Mouse (Mus musculus) c-Kit-positive CD71-positive TER-119-positive erythroid progenitor cells, embryonic 14.5 days (primary cell): ENCODE results near the gene Gnb2.

Experiments used
- DNase-seq: peaks from one replicate; pipeline ENCODE4 v3.0.0-alpha.2; 2013; ENCODE audit warnings: low spot score

Gene Gnb2

GRCm38 (mm10) chr5:137519691-137520550, 13.4 kb downstream of the Gnb2 start:
- no peak for DNase-seq

GRCm38 (mm10) chr5:137518436-137518835, 14.9 kb downstream of the Gnb2 start, which contains the start of gene Gigyf1:
TSS of gene Gigyf1 (plus strand) at chr5:137518548.
- DNase-seq, result no peak

GRCm38 (mm10) chr5:137514811-137515210, 18.5 kb downstream of the Gnb2 start:
- no peak for DNase-seq

DNA sequence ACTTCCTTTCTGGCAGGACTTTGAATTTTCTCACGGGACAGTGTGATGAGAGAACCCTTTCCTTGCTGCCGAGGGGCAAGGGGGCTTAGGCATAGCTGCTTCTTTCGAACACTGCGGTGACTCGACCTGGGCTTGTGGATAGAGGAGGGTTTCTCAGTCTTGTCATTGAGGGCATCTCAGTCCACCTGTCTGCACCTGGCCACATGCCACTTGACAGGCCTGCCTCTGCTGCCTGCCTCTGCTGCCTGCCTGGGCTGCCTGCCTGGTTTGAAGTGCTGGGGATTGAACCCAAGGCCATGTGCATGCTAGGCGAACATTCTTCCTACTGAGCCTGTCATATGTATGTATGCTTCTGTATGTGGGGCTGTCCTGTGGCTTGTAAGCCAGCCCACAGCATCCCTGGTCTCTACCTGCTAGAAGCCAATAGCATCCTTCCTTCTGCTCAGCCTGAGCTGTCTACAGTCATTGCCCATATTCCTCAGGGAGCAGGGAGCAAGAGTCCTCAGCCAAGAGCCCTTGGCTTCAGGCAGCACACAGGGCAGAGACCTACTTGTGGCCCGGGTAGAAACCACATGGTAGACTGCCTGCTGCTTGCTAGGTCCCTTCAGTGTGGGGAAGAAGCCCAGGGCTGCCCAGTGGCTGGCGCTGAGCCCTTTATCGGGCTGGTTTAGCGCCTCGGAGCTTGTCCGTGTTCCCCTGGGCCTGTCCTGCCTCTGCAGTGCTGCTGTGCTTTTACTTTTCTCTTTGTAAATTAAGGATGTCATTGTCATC, 19.2 kb downstream of the Gnb2 start:
- DNase-seq, result no peak

- DNase-seq, result no peak
These were observed 20.2 kb downstream of the Gnb2 start for GRCm38 (mm10) chr5:137512847-137513794.

DNA sequence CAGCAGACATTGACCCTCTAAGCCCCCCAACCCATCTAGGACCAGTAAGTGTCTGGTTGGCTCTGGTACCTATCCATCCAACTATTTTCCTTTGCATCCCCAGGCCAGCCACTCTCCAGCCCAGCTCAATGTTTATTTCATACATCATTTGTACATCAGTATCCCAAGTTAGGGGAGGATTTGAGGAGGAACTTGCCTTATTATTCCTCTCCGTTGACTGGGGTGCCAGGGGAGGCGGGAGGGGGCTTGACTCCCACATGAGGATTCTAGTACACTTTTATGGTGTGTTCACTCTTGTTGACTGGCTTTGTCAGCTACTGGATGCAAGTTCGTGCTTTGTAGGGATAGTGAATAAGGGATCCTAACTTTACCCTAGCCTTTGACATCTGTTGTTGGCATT, 21.6 kb downstream of the Gnb2 start:
- no peak for DNase-seq

DNA sequence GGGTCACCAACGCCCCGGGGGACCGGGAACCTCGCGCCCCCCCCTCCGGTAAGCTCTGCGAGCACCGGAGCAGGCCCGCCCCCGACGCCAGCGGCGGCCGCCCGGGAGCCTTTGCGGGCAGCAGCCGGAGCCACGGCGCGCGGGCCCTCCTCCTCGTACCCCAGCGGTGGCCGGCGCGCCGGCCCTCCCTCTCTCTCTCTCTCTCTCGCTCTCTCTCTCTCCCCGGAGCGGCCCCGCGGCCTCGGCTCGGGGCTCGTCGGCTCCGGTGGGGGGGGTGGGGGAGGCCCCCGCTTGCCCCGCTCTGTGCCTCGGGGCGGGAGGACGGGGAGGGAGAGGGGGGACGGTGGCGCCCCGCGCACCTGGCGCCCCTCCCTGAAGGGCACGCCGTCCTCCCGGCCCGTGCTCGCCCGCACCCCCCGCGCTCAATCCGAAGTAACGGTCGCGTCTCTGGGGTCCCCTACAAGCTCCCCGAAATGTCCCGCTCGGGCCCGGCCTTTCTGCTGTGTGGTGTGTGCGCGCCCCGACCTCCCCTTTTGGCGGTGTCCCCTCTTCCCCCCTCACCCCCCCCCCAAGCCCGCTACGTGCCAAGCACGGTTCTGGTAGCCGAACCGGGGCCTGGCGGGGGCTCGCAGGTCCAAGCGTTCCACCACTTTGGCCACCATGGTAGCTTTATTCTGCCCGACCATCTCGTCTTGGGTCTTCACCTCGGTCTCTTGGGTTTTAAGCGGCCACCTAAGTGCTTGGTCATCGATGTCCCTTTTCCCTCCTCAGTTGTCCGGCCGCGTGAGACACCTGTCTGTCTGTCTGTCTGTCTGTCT, 22.5 kb downstream of the Gnb2 start:
- DNase-seq, result no peak

DNA sequence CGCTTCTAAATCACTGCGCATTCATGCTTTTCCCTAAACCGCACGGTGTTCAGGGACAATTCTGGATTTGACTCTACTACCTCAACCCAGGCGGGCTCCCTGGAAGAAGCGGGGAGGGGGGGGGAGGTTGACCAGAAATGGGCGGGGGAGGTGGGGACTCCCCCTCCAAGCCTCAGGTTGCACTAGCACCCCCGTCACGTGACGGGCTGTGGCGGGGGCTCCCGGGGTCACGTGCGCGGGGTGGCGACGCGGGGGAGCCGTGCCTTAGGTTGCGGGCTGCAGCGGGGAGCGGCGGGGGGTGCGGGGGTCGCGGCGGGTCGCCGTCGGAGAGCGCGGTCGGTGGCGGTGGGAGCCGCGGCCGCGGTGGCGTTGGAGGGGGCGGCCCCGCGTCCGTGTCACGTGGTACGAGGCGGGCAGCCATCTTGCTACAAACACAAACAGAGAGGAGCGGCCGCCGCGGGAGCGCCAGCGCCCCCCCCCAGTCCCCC, 23.3 kb downstream of the Gnb2 start:
- DNase-seq, result no peak

- DNase-seq, result no peak
These were observed 29.3 kb downstream of the Gnb2 start for GRCm38 (mm10) chr5:137504041-137504440.

DNA sequence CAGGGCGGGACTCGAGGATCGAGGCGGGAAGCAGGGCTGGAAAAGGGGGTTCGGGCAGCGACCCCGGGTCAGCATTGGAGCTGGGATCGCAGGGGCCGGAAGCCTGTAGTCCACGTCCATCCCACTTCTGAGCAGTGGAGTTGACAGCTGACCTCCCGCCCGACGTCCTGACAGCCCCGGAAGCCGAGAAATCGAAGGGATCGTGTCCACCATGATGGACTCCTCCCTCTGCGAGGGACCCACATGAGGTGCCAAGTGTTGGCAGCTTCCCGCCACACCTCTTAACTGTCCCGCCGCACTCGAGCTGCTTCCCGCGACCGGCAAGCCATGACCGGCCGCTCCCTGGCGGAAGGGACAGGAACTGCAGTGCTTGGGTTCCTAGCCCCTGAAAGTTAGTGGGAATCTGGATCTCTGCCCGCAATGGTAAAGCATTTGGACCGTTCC, 30.6 kb downstream of the Gnb2 start:
- peak; percentile 84 for DNase-seq

DNA sequence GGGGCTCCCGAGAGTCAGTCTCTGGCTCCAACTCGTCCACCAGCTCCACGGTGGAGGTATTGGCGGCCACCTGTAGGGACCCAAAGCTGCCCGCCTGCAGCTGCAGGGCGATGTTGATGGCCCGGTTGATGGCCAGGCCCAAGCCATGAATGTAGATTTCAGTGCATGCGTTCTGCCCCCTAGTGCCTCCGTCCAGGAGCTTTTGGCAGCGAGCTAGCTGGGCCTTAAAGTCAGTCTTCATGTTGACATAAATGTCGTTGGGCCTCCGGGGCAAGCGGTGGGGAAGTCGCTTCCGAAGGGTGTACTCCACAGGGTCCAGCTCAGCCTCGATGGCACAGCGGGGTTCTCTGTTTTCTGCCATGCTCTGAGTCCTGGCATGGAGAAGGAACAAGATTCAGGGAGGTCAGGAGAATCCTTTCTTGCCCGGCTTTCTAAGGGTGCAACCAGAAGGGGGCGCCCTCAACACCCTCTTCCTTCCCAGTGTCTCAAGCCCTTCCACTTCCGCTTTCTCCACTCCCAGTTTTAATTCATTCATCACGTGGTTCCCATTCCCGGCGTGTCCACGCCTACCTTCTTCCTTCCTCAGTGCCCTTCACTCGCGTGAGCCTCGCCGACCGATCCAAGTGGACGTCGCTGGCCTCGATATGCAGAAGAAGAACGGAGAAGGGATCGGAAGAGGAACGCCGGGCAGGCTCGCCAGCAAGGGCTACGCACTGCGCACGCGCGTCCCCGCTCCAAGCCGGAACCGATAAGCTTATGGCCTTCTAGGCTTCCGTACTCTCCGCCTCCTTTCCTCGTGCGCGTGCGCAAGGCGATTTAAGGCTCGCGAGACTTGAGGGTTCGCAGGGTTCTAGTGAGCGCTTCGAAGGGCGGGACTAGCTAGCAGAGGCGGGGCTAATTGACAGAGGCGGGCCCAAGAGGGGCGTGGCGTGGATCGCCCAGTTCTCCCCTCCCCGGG, 31.3 kb downstream of the Gnb2 start, which contains the start of gene Pop7:
Pop7 (minus strand) TSS at position 810 of the 958 bp plus-strand sequence.
- peak; percentile 100 for DNase-seq

GRCm38 (mm10) chr5:137500186-137500585, 33.1 kb downstream of the Gnb2 start:
- DNase-seq, result no peak

DNA sequence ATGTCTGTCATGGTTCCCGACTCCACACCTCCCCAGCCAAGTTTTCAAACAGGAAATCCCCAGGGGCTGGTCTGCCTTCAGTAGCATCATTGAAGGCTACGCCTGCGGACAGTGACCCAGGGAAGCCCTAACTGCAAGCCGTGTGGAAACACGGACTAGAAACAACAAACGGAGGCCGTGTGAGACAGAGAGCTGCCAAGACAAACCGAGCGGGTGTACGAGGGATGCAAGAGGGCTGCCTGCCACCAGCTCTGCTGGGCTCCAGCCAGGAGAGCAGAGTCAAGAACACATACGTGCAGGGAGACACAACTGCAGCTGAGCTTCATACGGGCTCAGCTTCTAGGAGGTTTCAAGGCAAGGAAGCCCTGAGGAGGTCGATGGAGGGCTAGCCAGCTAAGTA, 39.5 kb downstream of the Gnb2 start:
- no peak for DNase-seq

GRCm38 (mm10) chr5:137491559-137491958, 41.8 kb downstream of the Gnb2 start:
- no peak for DNase-seq

GRCm38 (mm10) chr5:137487616-137488015, 45.7 kb downstream of the Gnb2 start:
- DNase-seq, result no peak

DNA sequence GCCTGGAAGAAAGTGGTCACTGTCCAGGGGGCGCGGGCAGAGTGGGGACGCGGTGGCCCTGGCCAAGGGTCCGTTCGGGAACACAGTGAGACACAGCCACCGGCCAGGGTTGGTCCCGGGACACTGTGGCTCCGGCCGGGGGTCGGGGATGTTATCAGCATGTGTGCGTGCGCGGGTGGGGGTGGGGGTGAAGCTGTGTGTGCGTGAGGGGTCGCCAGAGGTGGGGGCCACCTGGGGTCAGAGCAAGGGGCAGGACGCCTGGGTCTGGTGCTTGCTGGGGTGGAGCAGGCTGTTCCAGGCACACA, 47.5 kb downstream of the Gnb2 start:
- no peak for DNase-seq

GRCm38 (mm10) chr5:137485071-137485850, 48.0 kb downstream of the Gnb2 start:
- DNase-seq, result no peak

GRCm38 (mm10) chr5:137481897-137482296, 51.4 kb downstream of the Gnb2 start:
- no peak for DNase-seq

GRCm38 (mm10) chr5:137481138-137481537, 52.2 kb downstream of the Gnb2 start:
- DNase-seq, result peak; percentile 48
